Mouse (Mus musculus): ENCODE measurements around the gene Tardbp. TPM values are rescaled to one million over a fixed set of nuclear protein-coding genes. Genes with fewer than 3 reads are reported as not detected.

The Tardbp gene
- total RNA-seq, 2 experiments from 2014 or later = 193 to 339 TPM

DNA sequence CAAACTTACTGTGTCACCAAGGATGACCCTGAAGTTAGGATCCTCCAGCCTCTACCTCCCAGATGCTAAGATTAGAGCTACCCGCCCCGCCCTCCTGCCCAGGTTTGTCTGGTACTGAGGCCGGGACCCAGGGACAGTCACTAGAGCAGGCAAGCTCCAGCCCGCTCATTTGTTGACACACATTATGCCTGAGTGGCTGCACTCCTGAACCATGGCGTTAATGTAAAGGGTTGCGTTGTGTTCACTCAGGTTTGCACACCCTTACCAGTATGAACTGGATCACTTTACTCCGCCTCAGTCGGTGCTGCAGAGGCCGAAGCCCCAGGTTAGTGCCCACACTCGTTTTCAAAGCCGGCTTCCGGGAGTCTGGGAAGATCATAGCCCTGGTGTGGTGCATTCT lies 63.2 kb downstream of the Tardbp start:
- ATAC-seq (ENCODE audit: poor library complexity, severe bottlenecking) = no peak

DNA sequence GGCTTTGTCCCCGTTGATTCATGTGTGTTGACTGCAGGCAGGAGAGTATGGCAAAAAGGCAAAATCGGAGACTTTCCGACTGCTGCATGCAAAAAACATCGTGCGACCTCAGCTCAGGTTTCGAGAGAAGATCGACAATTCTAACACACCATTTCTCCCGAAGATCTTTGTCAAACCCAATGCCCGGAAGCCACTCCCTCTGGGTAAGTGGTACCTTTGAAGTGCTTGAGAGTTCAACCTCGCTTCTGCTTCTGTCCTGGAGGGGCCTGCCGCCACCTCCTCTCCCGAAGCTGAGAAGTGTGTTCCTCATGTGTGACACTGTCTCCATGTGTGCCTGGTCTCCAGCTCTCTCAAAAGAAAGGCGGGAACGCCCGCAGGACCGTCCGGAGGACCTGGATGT lies 64.1 kb downstream of the Tardbp start:
- ATAC-seq (ENCODE audit: poor library complexity, severe bottlenecking) = no peak

Other genes starting within 250 kb of the Tardbp start
- gene Ubiad1, start 182.2 kb downstream of the Tardbp start, total RNA-seq (2015) = 5.6 and 7.6 TPM in 2 replicates
- 6.4 and 7.7 TPM in 2 replicates for gene Ubiad1, start 182.2 kb downstream of the Tardbp start, total RNA-seq (2017)
- 14.2 and 14.3 TPM in 2 replicates for gene Mtor, start 178.4 kb downstream of the Tardbp start, total RNA-seq (2015)
- 10.8 and 13.6 TPM in 2 replicates for gene Mtor, start 178.4 kb downstream of the Tardbp start, total RNA-seq (2017)
- gene Angptl7, start 126.6 kb downstream of the Tardbp start, total RNA-seq (2015) = not detected in 2 replicates
- not detected in 2 replicates for gene Angptl7, start 126.6 kb downstream of the Tardbp start, total RNA-seq (2017)
- gene Exosc10, start 68.6 kb downstream of the Tardbp start, total RNA-seq (2015) = 47.0 and 48.7 TPM in 2 replicates
- gene Exosc10, start 68.6 kb downstream of the Tardbp start, total RNA-seq (2017) = 42.4 and 42.8 TPM in 2 replicates
- gene Srm, start 35.5 kb downstream of the Tardbp start, total RNA-seq (2015) = 21.0 and 27.3 TPM in 2 replicates
- 4.7 and 8.5 TPM in 2 replicates for gene Srm, start 35.5 kb downstream of the Tardbp start, total RNA-seq (2017)
- gene Masp2, start 24.5 kb downstream of the Tardbp start, total RNA-seq (2015) = 0.21 TPM in 1 of 2 replicates, not detected in the other
- 0.77 TPM in 1 of 2 replicates, not detected in the other for gene Masp2, start 24.5 kb downstream of the Tardbp start, total RNA-seq (2017)
- gene Gm572, start 16.3 kb upstream of the Tardbp start, total RNA-seq (2015) = 0.23 and 0.29 TPM in 2 replicates
- not detected in 2 replicates for gene Gm572, start 16.3 kb upstream of the Tardbp start, total RNA-seq (2017)
- gene Casz1, start 177.4 kb upstream of the Tardbp start, total RNA-seq (2015) = 3.0 and 3.3 TPM in 2 replicates
- gene Casz1, start 177.4 kb upstream of the Tardbp start, total RNA-seq (2017) = 1.7 and 2.5 TPM in 2 replicates